Mouse (Mus musculus) stomach, postnatal 0 days (tissue): ENCODE measurements around the gene H1f0. TPM values are rescaled to one million over a fixed set of nuclear protein-coding genes. Genes with fewer than 3 reads are reported as not detected.

ENCODE experiments used
- ATAC-seq: fragments of 200-750 bp; cut with Nextera tagmentation; 2 replicates; pipeline ENCODE4 v1.8.0; 2017; ENCODE audit not compliant: low FRiP score, low TSS enrichment
- DNase-seq: peaks from one replicate; pipeline ENCODE4 v3.0.0-alpha.2; 2016; ENCODE audit warnings: low spot score
- H3K27ac ChIP-seq: fragments of 300-500 bp; sonication (generic); replicated peaks from 2 replicates; pipeline ENCODE4 v1.5.1; 2014; ENCODE audit warnings: mild to moderate bottlenecking, control low read depth
- H3K27me3 ChIP-seq: fragments of 300-500 bp; sonication (generic); 2 replicates; pipeline ENCODE4 v1.6.1; 2014; ENCODE audit warnings: low read length; ENCODE audit not compliant: control insufficient read depth, insufficient read depth
- H3K36me3 ChIP-seq: fragments of 300-500 bp; sonication (generic); 2 replicates; pipeline ENCODE4 v1.6.1; 2014; ENCODE audit warnings: low read length, mixed read lengths; ENCODE audit not compliant: control insufficient read depth, insufficient read depth
- H3K4me1 ChIP-seq: fragments of 300-500 bp; sonication (generic); replicated peaks from 2 replicates; pipeline ENCODE4 v1.6.1; 2014; ENCODE audit warnings: antibody characterized with exemption; ENCODE audit not compliant: control insufficient read depth, insufficient read depth
- H3K4me2 ChIP-seq: fragments of 300-500 bp; sonication (generic); replicated peaks from 2 replicates; pipeline ENCODE4 v1.6.1; 2014; ENCODE audit warnings: low read depth, mild to moderate bottlenecking, control low read depth, moderate library complexity
- H3K4me3 ChIP-seq: fragments of 300-500 bp; sonication (generic); 2 replicates; pipeline ENCODE4 v1.5.1; 2014; ENCODE audit warnings: low read depth, low read length, control low read depth
- H3K9ac ChIP-seq: fragments of 300-500 bp; sonication (generic); 2 replicates; pipeline ENCODE4 v1.6.1; 2014; ENCODE audit warnings: mild to moderate bottlenecking, low read length, control low read depth, mixed read lengths
- H3K9me3 ChIP-seq: fragments of 300-500 bp; sonication (generic); 2 replicates; pipeline ENCODE4 v1.6.1; 2016; ENCODE audit warnings: low read length; ENCODE audit not compliant: control insufficient read depth
- CTCF ChIP-seq: IDR thresholded peaks from 2 replicates; pipeline ENCODE4 v1.5.1; 2016; ENCODE audit warnings: antibody characterized with exemption, low read depth, mild to moderate bottlenecking, moderate library complexity
- EP300 ChIP-seq: optimal IDR thresholded peaks from 2 replicates; pipeline ENCODE3; 2016; ENCODE audit warnings: antibody characterized with exemption
- WGBS: fragments of 180-500 bp; shearing (Covaris S2); extraction: QIAGEN DNeasy Blood & Tissue Kit; methylation state at CpG from one replicate; pipeline ENCODE4 v1.1.7; 2014; 5-methylcytosine and 5-hydroxymethylcytosine counted together
- polyA plus RNA-seq: library from polyadenylated mRNA; unstranded; fragments of >200 nt; fragmentation: Nextera tagmentation; extraction: Ambion mirVana; gene quantifications from 2 replicates; pipeline ENCODE4 v1.2.1, GENCODE M21; 2015

H1f0 gene
- polyA plus RNA-seq, 1 experiment from 2014 or later: 285 TPM

GRCm38 (mm10) chr15:79037913-79038328 is 9.7 kb downstream of the H1f0 start:
- no peak overlapping the region for H3K9ac ChIP-seq
- WGBS: 6% methylated on average over 14 of the region's 14 CpGs
- H3K36me3 ChIP-seq: peaks cover 6% of the 10 kb centered on the region; the same call in 1 of the 2 replicates
- peak overlapping the region; percentile 25 for H3K4me2 ChIP-seq
- no peak overlapping the region for H3K4me3 ChIP-seq
- no peaks in the 10 kb centered on the region for H3K27me3 ChIP-seq
- peaks cover 5% of the 10 kb centered on the region for H3K4me1 ChIP-seq
- ATAC-seq (peak; percentile 41), DNase-seq (peak; percentile 81)
- H3K9me3 ChIP-seq: no peaks in the 10 kb centered on the region
- TF ChIP-seq EP300 (no peak), CTCF (peak; percentile 91)
- H3K27ac ChIP-seq: no peak overlapping the region

GRCm38 (mm10) chr15:79038331-79038730 is 10.1 kb downstream of the H1f0 start:
- WGBS: 75% methylated on average over 10 of the region's 10 CpGs
- no peak overlapping the region for H3K9ac ChIP-seq
- H3K4me1 ChIP-seq: peaks cover 5% of the 10 kb centered on the region
- H3K4me3 ChIP-seq: no peak overlapping the region
- no peak overlapping the region for H3K4me2 ChIP-seq
- no peak for ATAC-seq
- no peak for DNase-seq
- H3K27me3 ChIP-seq: no peaks in the 10 kb centered on the region
- no peaks in the 10 kb centered on the region for H3K9me3 ChIP-seq
- TF ChIP-seq EP300: no peak
- no peak for TF ChIP-seq CTCF
- peaks cover 6% of the 10 kb centered on the region; the same call in 1 of the 2 replicates for H3K36me3 ChIP-seq
- no peak overlapping the region for H3K27ac ChIP-seq

GRCm38 (mm10) chr15:79038853-79039252 is 10.6 kb downstream of the H1f0 start:
- Histone ChIP-seq H3K9me3 (no peaks in the 10 kb centered on the region), H3K4me1 (peaks cover 5% of the 10 kb centered on the region), H3K4me3 (no peak overlapping the region), H3K27ac (no peak overlapping the region), H3K36me3 (peaks cover 6% of the 10 kb centered on the region; the same call in 1 of the 2 replicates), H3K27me3 (no peaks in the 10 kb centered on the region), H3K9ac (no peak overlapping the region), H3K4me2 (no peak overlapping the region)
- 17% methylated on average over 7 of the region's 7 CpGs for WGBS
- peak; percentile 97 for DNase-seq
- peak; percentile 82 for ATAC-seq
- TF ChIP-seq CTCF (peak; percentile 97), EP300 (no peak)

- TF ChIP-seq CTCF (no peak), EP300 (no peak)
- ATAC-seq: no peak
- Histone ChIP-seq H3K4me2 (peak overlapping the region; percentile 42), H3K4me3 (peak overlapping the region; percentile 30), H3K27me3 (no peaks in the 10 kb centered on the region), H3K27ac (no peak overlapping the region), H3K4me1 (peaks cover 5% of the 10 kb centered on the region), H3K9me3 (no peaks in the 10 kb centered on the region), H3K9ac (peak overlapping the region; percentile 38), H3K36me3 (peaks cover 6% of the 10 kb centered on the region; the same call in 1 of the 2 replicates)
- DNase-seq: peak; percentile 62
- 20% methylated on average over 24 of the region's 24 CpGs for WGBS
Measured at GRCm38 (mm10) chr15:79040501-79041416, 12.5 kb downstream of the H1f0 start.

GRCm38 (mm10) chr15:79041585-79041984 is 13.3 kb downstream of the H1f0 start, which contains the start of gene Galr3:
TSS of gene Galr3 (plus strand) at chr15:79041885.
- Histone ChIP-seq H3K4me2 (peak within 1 kb of the TSS; percentile 88), H3K36me3 (peaks cover 6% of the 10 kb centered on the region; the same call in 1 of the 2 replicates), H3K9ac (peak within 1 kb of the TSS; percentile 59), H3K4me3 (peak within 1 kb of the TSS; percentile 52), H3K4me1 (peaks cover 5% of the 10 kb centered on the region), H3K27ac (no peak within 1 kb of the TSS), H3K9me3 (no peaks in the 10 kb centered on the region), H3K27me3 (no peaks in the 10 kb centered on the region)
- no peak for ATAC-seq
- TF ChIP-seq CTCF (no peak), EP300 (no peak)
- WGBS: 65% methylated on average over 6 of the region's 6 CpGs
- no peak for DNase-seq
